Mouse (Mus musculus): Measurements from ENCODE around the gene Nhs.

Nhs gene

GRCm38 (mm10) chrX:162159637-162160611 is at the start of gene Nhs:
Nhs (minus strand) TSS chrX:162159730.
- in situ Hi-C loops (cut with MboI; ENCODE audit: unreplicated experiment in 2 of 2), result no loop called here

GRCm38 (mm10) chrX:162206350-162206884 is 46.9 kb upstream of the Nhs start:
- in situ Hi-C loops (cut with MboI; ENCODE audit: unreplicated experiment in 2 of 2), result no loop called here

GRCm38 (mm10) chrX:162158743-162159636 is 540 bp downstream of the Nhs start:
- in situ Hi-C loops (cut with MboI; ENCODE audit: unreplicated experiment in 2 of 2), result no loop called here

- in situ Hi-C loops (cut with MboI; ENCODE audit: unreplicated experiment in 2 of 2), result no loop called here
Measured at GRCm38 (mm10) chrX:162158142-162158541, 1.4 kb downstream of the Nhs start.

- in situ Hi-C loops (cut with MboI; ENCODE audit: unreplicated experiment in 2 of 2), result no loop called here
Measured at GRCm38 (mm10) chrX:162137807-162138206, 21.7 kb downstream of the Nhs start.

- in situ Hi-C loops (cut with MboI; ENCODE audit: unreplicated experiment in 2 of 2), result no loop called here
Measured at GRCm38 (mm10) chrX:162113257-162113656, 46.3 kb downstream of the Nhs start.

GRCm38 (mm10) chrX:162102802-162103434 is 56.6 kb downstream of the Nhs start:
- in situ Hi-C loops (cut with MboI; ENCODE audit: unreplicated experiment in 2 of 2), result no loop called here

- in situ Hi-C loops (cut with MboI; ENCODE audit: unreplicated experiment in 2 of 2), result no loop called here
Measured at GRCm38 (mm10) chrX:162098364-162098763, 61.2 kb downstream of the Nhs start.

GRCm38 (mm10) chrX:162087291-162087690 is 72.2 kb downstream of the Nhs start:
- in situ Hi-C loops (cut with MboI; ENCODE audit: unreplicated experiment in 2 of 2), result no loop called here

- in situ Hi-C loops (cut with MboI; ENCODE audit: unreplicated experiment in 2 of 2), result no loop called here
Measured at GRCm38 (mm10) chrX:162085897-162086200, 73.7 kb downstream of the Nhs start.

- in situ Hi-C loops (cut with MboI; ENCODE audit: unreplicated experiment in 2 of 2), result no loop called here
Measured at GRCm38 (mm10) chrX:162085062-162085896, 74.3 kb downstream of the Nhs start.

- in situ Hi-C loops (cut with MboI; ENCODE audit: unreplicated experiment in 2 of 2), result no loop called here
Measured at GRCm38 (mm10) chrX:162063164-162063563, 96.4 kb downstream of the Nhs start.

GRCm38 (mm10) chrX:162055635-162056034 is 103.9 kb downstream of the Nhs start:
- in situ Hi-C loops (cut with MboI; ENCODE audit: unreplicated experiment in 2 of 2), result no loop called here

- in situ Hi-C loops (cut with MboI; ENCODE audit: unreplicated experiment in 2 of 2), result no loop called here
Measured at GRCm38 (mm10) chrX:162053566-162053965, 106.0 kb downstream of the Nhs start.

- in situ Hi-C loops (cut with MboI; ENCODE audit: unreplicated experiment in 2 of 2), result no loop called here
Measured at GRCm38 (mm10) chrX:162052534-162052933, 107.0 kb downstream of the Nhs start.

- in situ Hi-C loops (cut with MboI; ENCODE audit: unreplicated experiment in 2 of 2), result no loop called here
Measured at GRCm38 (mm10) chrX:162049616-162050015, 109.9 kb downstream of the Nhs start.

GRCm38 (mm10) chrX:162045527-162045926 is 114.0 kb downstream of the Nhs start:
- in situ Hi-C loops (cut with MboI; ENCODE audit: unreplicated experiment in 2 of 2), result no loop called here

GRCm38 (mm10) chrX:162044109-162044508 is 115.4 kb downstream of the Nhs start:
- in situ Hi-C loops (cut with MboI; ENCODE audit: unreplicated experiment in 2 of 2), result no loop called here

GRCm38 (mm10) chrX:162025210-162025953 is 134.1 kb downstream of the Nhs start:
- in situ Hi-C loops (cut with MboI; ENCODE audit: unreplicated experiment in 2 of 2), result no loop called here
